Mouse (Mus musculus) adrenal gland, postnatal 4 days (tissue): ENCODE measurements around the gene Dnajc8. TPM values are rescaled to one million over a fixed set of nuclear protein-coding genes. Genes with fewer than 3 reads are reported as not detected.
"Not testable (repeated sequence)": the region's sequence is repeated elsewhere in the genome, so short reads cannot be mapped to it uniquely, and the experiment has no call there.

Experiments used
- DNase-seq, 2 experiments: peaks; one replicate each; pipeline ENCODE4 v3.0.0; 2021 to 2022; ENCODE audit warnings: low spot score in 2 of 2, mixed read lengths in 2 of 2
- total RNA-seq, 2 experiments: library from RNA; stranded (reverse); gene quantifications; 2 replicates each; pipeline ENCODE4 v1.2.3; 2021

The Dnajc8 gene
- total RNA-seq, 2 experiments from 2014 or later: 110 to 116 TPM

DNA sequence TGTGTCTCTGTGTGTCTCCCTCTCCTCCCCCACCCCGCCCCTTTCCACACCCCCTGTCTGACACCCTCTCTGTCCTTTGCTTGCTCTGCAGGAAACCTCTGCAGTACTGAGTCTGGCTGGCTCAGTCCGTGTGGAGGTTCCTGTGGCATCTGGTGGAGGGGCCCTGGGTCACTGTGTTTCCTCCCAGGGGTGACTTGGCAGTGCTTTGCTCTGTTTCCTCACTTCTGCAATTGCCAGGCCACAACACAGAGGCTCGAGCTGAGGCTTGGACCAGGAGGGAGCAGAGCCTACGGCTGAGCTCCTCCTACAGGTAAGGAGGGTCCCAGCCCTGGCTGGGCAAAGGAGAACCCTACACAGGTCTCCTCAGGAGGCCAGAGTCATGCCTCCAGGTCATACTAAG is 28.6 kb downstream of the Dnajc8 start, which contains the start of gene Ptafr:
TSS of gene Ptafr (plus strand) at position 103 of the 400 bp plus-strand sequence.
- DNase-seq: no peak

GRCm38 (mm10) chr4:132565089-132565747 is 29.9 kb downstream of the Dnajc8 start:
- DNase-seq: no peak

GRCm38 (mm10) chr4:132567361-132567779 is 32.0 kb downstream of the Dnajc8 start:
- DNase-seq: no peak

DNA sequence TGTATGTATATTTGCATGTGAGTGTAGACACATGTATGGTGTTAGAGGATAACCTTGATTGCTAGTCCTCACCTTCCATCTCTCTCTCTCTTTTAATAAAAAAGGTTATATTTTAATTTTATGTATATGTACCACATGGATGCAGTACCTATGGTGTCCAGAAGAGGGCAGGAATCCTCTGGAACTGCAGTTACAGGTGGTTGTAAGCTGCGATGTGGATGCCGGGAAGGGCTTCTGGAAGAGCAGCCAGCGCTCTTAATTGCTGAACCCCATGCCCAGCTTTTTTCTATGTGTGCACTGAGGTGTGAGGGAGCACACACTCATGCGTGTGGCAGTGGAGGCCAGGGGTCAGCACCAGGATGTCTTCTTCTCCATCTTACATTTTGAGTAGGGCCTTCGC is 33.8 kb downstream of the Dnajc8 start:
- no peak for DNase-seq

GRCm38 (mm10) chr4:132571190-132571589 is 35.8 kb downstream of the Dnajc8 start:
- DNase-seq: no peak

- DNase-seq: no peak
Observed at GRCm38 (mm10) chr4:132573327-132573726, 38.0 kb downstream of the Dnajc8 start.

DNA sequence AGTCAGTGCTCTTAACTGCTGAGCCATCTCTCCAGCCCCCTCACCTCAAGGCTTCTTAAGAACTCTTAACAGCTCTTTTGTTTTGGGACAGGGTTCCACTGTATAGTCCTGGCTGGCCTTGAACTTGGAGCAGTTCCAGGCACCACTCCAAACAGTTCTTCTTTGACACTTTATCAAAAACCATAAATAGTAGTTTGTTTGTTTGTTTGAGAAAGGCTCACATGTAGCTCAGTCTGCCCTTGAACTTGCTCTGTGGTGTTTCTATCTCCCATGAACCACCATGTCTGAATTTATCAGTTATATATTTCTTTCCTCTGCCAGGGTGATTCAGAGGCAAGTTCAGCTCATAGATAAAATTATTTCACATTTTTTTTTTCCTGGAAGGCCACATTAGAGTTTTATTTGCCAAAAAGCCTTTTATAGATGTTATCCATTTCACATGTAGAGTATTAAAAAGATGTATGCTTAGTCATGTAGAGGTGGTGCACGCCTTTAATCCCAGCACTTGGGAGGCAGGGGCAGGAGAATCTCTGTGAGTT is 39.5 kb downstream of the Dnajc8 start:
- DNase-seq: no peak

GRCm38 (mm10) chr4:132583781-132584180 is 48.4 kb downstream of the Dnajc8 start:
- DNase-seq: no peak

DNA sequence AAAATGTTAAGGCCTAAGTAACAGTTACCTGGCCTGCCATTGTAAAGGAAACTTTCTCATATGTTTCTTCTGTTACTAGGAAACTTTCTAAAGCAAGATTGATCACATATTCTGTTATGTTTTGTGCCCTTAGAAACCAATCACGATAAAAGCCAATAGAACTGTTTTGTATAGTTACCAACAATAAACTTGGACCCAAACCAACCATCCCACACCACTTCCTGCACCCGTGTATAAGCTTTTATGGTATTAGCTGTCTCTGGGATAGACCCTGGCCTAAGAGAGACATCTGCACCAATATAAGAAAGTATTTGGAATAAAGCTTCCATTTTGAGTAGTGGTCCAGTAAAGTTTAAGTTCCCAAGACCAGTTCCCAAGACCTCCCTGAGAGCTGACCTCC is 49.6 kb downstream of the Dnajc8 start:
- DNase-seq: no peak

DNA sequence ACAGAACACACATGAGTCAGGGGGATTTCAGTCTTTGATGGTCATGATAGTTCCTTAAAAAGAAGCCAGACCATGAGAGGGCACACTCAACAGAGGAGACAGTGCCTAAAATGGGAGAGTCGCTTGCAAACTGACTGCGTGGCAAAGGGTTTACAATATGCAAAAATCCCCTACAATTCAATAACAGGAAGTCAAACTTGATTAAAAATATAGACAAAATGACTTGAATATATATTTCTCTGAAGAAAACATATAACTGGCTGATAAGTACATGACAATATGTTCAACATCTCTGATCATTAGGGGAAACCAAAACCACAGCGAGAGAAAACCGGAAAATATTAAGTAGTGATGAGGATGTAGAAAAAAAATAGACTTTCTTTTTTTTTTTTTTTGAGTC is 50.9 kb downstream of the Dnajc8 start:
- DNase-seq: no peak

- no peak for DNase-seq
Observed at GRCm38 (mm10) chr4:132588512-132588911, 53.2 kb downstream of the Dnajc8 start.

DNA sequence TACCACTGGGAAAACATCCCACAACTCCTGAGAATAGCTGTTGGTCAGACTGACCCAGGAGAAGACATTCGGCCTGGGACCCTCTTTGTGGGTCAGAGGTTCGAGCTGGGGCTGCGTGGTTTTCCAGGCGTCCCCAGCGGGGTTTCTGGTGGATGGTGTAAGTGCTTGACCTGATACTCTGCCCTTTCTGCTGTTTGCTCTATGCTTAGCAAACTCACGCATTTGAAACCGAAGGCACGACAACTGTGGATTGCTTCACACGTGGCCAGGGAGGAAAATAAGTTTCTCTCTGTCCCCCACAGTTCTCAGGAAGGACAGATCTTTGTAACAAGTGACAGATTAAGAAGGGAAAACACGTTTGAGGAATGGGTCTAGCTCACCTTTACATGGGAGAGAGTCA is 55.3 kb downstream of the Dnajc8 start:
- DNase-seq: no peak

- DNase-seq: no peak
Observed at GRCm38 (mm10) chr4:132592958-132593357, 57.6 kb downstream of the Dnajc8 start.

GRCm38 (mm10) chr4:132594191-132594590 is 58.8 kb downstream of the Dnajc8 start:
- no peak for DNase-seq

GRCm38 (mm10) chr4:132598861-132599260 is 63.5 kb downstream of the Dnajc8 start:
- no peak for DNase-seq

- no peak for DNase-seq
Observed at GRCm38 (mm10) chr4:132599764-132600163, 64.4 kb downstream of the Dnajc8 start.

GRCm38 (mm10) chr4:132600465-132600864 is 65.1 kb downstream of the Dnajc8 start:
- no peak for DNase-seq

GRCm38 (mm10) chr4:132601242-132601641 is 65.9 kb downstream of the Dnajc8 start:
- DNase-seq: not testable (repeated sequence)

Other genes with a start within 250 kb of the Dnajc8 start
- gene Rab42, start 232.2 kb upstream of the Dnajc8 start, total RNA-seq: 1 to 10 TPM; 4.3 to 6.6 TPM
- 10 to 100 TPM; 40.3 to 45.8 TPM for gene Trnau1ap, start 206.0 kb upstream of the Dnajc8 start, total RNA-seq
- gene Rcc1, start 181.9 kb upstream of the Dnajc8 start, total RNA-seq: 10 to 100 TPM; 29.9 to 34.2 TPM
- 10 to 100 TPM; 48.5 to 59.9 TPM for gene Phactr4, start 113.1 kb upstream of the Dnajc8 start, total RNA-seq
- gene Med18, start 71.6 kb upstream of the Dnajc8 start, total RNA-seq: 10 to 100 TPM; 13.5 to 13.6 TPM
- 10 to 100 TPM; 12.5 to 14.3 TPM for gene Sesn2, start 25.0 kb upstream of the Dnajc8 start, total RNA-seq
- 100 to 1,000 TPM; 533 to 549 TPM for gene Atpif1, start 1.9 kb upstream of the Dnajc8 start, total RNA-seq
- gene Ptafr, start 28.5 kb downstream of the Dnajc8 start, total RNA-seq: 1 to 10 TPM; 2.1 to 2.4 TPM
- gene Eya3, start 103.4 kb downstream of the Dnajc8 start, total RNA-seq: 10 to 100 TPM; 24.3 to 27.3 TPM
- gene Xkr8, start 197.0 kb downstream of the Dnajc8 start, total RNA-seq: 1 to 10 TPM; 5.4 to 7.3 TPM
- 1 to 10 TPM; 2.2 to 3.0 TPM for gene Smpdl3b, start 221.7 kb downstream of the Dnajc8 start, total RNA-seq
- gene Rpa2, start 232.8 kb downstream of the Dnajc8 start, total RNA-seq: 10 to 100 TPM; 31.9 to 38.5 TPM